Mouse (Mus musculus): ENCODE data around the gene Trappc12. TPM values are rescaled to one million over a fixed set of nuclear protein-coding genes. Genes with fewer than 3 reads are reported as not detected.

Gene Trappc12
- polyA plus RNA-seq, 1 experiment from 2014 or later = 32.9 TPM

Small RNA genes within 50 kb of the gene (microRNA-seq; reads per million reads assigned to microRNA genes)
- not detected for gene Mir6937 (ENCODE audit: borderline number of aligned reads)

Other genes starting within 250 kb of the Trappc12 start
- gene Dcdc2c, start 198.1 kb downstream of the Trappc12 start, polyA plus RNA-seq (2014; fragmentation: Nextera tagmentation; extraction: Ambion mirVana) = 0.18 and 0.32 TPM in 2 replicates
- not detected in 2 replicates for gene Allc, start 167.9 kb downstream of the Trappc12 start, polyA plus RNA-seq (2014; fragmentation: Nextera tagmentation; extraction: Ambion mirVana)
- 0.56 and 0.78 TPM in 2 replicates for gene Colec11, start 127.1 kb downstream of the Trappc12 start, polyA plus RNA-seq (2014; fragmentation: Nextera tagmentation; extraction: Ambion mirVana)
- gene Rps7, start 114.5 kb downstream of the Trappc12 start, polyA plus RNA-seq (2014; fragmentation: Nextera tagmentation; extraction: Ambion mirVana) = 941 and 979 TPM in 2 replicates
- 24.0 and 24.2 TPM in 2 replicates for gene Rnaseh1, start 100.9 kb downstream of the Trappc12 start, polyA plus RNA-seq (2014; fragmentation: Nextera tagmentation; extraction: Ambion mirVana)
- 57.5 and 60.8 TPM in 2 replicates for gene Adi1, start 75.2 kb downstream of the Trappc12 start, polyA plus RNA-seq (2014; fragmentation: Nextera tagmentation; extraction: Ambion mirVana)
- gene Eipr1, start 1.3 kb upstream of the Trappc12 start, polyA plus RNA-seq (2014; fragmentation: Nextera tagmentation; extraction: Ambion mirVana) = 28.2 and 29.0 TPM in 2 replicates